Mouse (Mus musculus) heart, postnatal 14 days (tissue): ENCODE measurements around the gene Apom. TPM values are rescaled to one million over a fixed set of nuclear protein-coding genes. Genes with fewer than 3 reads are reported as not detected.

Experiments
- DNase-seq, 2 experiments: peaks; one replicate each; pipeline ENCODE4 v3.0.0; 2021 to 2022
- intact Hi-C: fragments of 180-260 bp; cut with DNase I; formaldehyde crosslinking; loops from one replicate; pipeline ENCODE4 v1.15.1; 2025
- total RNA-seq, 2 experiments: library from RNA; stranded (reverse); gene quantifications; 2 replicates each; pipeline ENCODE4 v1.2.3; 2021

Apom gene
- total RNA-seq, 2 experiments from 2014 or later = not detected

DNA sequence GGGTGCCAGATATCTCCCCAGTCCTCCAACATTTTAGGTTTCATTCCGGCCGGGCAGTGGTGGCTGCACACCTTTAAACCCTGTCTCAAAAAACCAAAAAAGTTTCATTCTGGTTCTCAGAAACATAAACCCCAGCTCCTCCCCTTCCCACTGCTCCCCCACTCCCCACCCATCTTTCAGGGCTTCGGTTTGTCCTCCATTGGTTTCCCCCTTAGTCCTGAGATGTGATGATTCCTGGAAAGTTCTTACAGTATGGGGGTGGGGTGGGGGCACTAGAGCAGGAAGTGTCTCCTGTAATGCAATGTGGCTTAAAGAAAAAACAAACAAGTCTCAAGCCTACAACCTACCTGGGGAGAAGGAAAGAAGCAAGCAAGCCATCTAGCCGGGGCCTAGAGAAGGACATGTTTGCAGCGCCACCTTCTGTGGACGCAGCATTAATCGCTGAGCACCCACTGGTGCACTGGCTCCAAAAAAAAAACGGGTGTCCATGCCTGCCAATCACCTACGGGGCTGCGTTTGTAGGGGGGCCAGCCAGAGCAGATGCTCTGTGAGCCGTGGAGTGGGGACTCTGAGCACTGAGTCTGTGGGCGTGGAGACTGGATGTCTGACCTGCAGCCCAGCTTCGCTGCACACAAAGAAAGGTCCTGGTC is 26.0 kb downstream of the Apom start:
- intact Hi-C loops = loop anchor here (1.0 kb wide), 1 partner anchor 85 kb away; no protein-coding TSS in a partner anchor
- peak; percentile 40 to 44 for DNase-seq

DNA sequence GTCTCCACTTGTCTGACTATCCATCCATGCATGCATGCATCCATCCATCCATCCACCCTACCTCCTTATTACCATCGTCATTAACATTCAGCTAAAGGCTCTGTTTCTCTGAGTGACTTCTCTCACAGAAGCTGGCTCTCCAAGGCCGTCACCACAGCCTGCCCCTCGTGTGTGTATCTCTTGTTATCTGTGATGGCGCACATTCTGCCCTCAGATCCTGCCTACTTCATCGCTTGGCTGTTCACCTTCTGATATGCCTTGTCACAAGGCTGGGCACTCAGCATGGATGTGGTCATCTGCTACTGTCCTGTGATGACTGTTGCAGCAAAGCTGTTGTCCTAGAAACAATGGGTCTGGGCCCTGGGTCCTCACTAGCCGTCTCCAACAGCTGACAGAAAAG is 27.1 kb downstream of the Apom start:
- intact Hi-C loops = no loop called here
- DNase-seq = no peak

DNA sequence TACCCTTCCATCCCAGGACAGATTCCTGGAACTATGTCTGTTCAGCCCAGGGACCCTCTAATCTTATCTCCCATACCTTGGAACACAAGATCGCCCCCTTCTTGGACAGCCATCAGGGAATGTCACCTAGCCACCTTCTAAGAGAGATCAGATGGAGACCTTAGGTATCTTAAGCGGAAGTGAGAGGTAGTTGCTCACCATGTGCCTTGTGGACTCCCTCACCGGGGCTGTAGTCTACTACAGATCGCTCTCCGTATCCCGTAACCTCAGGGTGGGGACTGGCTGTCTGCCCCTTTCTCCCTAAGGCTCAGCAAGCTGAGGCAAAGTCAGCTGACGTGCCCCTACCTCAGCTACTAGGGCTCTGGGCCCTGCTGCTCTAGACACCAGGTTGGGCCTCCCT is 27.8 kb downstream of the Apom start:
- intact Hi-C loops = no loop called here

DNA sequence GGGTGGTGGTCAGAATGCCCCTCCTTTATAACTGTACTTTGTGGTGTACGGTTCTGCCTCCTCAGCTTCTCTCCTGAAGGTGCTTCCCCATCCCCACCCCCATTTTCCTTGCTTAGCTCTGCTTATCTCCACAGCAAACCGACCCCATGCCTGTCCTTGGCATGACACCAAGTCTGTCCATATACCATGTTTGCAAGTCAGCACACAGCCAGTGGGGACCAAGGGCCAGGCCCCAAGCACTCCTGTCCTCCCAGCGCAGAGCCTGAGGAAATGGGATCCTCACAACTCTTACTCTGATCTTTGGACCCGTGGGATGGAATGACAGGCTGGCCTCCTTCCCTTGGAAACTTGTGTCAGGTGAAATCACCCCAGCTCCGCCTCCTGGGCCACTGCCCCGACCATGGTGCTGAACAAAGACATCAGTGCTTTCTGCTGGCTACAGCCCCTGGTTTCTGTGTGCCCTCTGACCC is 28.6 kb downstream of the Apom start:
- intact Hi-C loops = no loop called here
- no peak for DNase-seq

More for the DNA sequence above, 27.8 kb downstream of the Apom start:
- no peak for DNase-seq

DNA sequence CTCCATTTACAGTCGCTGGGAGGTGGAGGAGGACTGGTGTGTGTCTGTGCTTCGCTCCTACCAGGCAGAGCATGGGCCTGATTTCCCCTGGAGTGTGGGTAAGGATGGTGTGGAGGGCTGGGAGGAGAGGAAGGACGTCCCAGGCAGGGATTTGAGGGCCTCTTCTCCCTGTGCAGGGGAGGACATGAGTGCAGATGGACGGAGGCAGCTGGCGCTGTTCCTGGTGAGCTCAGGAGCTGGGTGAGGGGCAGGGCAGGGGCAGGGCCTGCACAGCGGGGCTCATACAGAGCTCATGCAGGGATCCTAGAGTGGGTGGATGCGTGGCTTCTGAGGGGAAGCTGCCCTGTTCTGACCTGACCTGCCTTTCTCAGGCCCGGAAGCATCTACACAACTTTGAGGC is 29.6 kb downstream of the Apom start:
- no peak for DNase-seq
- intact Hi-C loops = no loop called here

DNA sequence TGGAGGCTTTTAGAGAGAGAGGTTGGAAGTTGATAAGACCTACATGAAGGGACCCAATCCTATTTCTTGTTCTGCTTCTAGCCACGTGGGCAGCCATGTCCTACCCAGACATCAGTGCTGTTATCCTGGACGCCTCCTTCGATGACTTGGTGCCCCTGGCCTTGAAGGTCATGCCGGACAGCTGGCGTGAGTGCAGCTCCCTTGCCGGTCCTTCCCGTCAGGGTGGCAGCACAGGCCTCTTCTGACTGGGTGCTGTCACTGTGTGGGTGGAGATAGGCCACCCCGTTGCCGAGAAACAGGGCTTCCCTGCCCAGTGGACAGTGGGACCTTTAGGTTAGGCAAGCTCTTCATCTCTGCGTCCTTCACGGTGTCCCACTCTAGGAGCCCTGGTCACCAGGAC is 30.7 kb downstream of the Apom start:
- intact Hi-C loops = no loop called here
- no peak for DNase-seq

DNA sequence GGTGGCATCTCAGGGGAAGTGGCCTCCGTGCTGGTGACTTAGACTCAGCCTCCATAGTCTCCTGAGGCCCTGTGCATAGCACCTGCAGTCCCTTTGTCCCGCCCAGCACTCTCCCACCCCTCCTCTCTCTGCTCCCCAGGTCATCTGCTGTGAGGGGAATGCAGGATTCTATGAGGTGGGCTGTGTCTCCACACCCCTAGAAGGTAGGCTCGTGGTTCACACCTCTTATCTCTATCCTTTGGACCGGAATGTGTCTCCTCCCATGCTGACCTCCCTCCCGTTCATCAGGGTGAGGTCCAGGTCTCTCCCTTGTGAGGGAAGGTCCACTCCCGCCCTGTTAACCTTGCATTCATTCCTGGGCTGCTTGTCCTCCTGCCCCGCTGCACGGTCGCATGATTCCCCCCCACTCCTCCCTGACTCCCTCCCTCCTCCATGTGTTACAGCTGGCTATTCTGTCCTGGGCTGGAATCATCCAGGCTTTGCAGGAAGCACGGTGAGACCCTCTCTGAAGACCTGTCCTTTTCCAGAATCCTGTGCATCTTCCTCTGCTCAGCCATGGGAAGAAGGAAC is 31.6 kb downstream of the Apom start:
- intact Hi-C loops = no loop called here
- DNase-seq = no peak

DNA sequence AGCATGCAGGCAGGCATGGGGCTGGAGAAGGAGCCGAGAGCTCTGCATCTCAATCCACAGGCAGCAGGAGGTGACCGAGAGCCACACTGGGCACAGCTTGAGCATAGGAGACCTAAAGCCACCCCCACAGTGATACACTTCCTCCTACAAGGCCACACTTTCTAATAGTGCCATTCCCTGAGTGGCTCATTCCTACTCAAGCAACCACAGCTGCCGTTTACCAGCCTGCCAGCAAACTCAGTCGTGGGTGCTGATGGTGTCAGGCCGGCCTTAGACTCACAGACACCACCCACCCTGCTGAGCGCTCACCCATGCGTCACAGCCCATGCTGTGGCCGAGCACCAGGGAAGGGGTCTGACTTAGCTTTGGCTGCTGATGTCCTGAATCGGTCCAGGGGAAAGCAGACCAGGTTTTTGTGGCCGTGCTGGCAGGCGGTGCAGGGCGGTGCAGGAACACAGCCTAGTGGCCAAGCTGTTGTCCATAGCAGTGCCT is 34.6 kb downstream of the Apom start:
- intact Hi-C loops = no loop called here
- DNase-seq = no peak

DNA sequence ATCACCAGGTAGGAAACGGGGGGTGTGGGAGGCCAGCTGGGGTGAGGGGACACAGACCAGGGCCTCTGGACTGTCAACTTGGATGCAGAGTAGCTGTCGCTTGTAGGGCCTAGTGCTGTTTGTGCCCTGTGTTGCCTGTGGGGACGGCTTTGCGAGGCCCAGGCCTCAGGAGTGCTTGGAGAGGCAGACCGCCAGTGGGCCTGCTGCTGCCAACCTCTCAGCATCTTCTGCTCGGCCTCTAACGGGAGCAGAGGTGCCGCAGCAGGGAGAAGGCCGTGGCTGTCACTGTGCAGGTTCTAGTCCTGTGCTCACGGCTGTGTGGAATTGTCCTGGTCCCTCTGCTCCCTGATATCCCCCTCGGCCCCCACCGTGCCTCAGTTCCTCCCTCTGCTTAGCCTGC is 35.3 kb downstream of the Apom start:
- DNase-seq = no peak
- intact Hi-C loops = no loop called here

DNA sequence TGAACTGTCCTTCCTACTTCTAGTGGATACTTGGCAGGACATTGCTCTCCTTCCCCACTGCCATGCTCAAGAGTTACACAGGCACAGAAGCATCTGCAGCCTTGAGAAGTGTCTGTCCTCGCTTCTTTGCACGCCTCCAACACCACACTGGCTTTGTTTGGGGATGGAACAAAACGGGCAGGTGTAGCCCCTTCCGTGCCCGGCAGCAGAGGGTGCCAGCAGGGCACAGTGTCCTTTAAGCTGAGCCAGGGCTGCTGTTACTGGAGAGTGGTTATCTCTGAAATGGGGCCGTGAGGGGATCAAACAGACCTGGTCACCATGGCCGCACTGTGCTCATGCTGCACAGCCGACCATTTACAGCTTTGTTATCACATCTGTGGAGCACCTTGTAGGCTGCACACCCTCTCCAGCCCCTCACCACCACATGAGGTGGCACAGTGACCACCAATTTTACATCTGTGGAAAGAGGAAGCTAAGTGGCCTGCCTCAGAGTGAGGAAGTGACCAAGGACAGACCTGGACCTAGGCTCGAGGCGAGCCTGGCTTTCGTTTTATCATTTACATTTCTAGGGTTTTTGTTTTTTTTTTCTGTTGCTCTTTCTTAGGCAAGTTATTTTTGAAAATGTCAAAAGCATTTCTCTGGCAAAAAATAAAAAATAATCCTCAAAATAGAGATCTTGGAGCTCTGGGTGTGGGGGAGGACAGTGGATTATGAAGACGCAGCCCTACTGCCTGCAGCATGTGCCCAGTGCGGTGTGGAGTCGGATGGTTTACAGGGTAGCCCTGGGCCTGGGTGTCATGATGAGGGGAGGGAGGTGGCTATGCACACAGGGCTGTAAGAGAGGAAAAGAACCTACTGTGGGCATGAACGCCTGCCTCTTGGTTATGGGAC is 37.1 kb downstream of the Apom start:
- intact Hi-C loops = no loop called here
- no peak for DNase-seq

DNA sequence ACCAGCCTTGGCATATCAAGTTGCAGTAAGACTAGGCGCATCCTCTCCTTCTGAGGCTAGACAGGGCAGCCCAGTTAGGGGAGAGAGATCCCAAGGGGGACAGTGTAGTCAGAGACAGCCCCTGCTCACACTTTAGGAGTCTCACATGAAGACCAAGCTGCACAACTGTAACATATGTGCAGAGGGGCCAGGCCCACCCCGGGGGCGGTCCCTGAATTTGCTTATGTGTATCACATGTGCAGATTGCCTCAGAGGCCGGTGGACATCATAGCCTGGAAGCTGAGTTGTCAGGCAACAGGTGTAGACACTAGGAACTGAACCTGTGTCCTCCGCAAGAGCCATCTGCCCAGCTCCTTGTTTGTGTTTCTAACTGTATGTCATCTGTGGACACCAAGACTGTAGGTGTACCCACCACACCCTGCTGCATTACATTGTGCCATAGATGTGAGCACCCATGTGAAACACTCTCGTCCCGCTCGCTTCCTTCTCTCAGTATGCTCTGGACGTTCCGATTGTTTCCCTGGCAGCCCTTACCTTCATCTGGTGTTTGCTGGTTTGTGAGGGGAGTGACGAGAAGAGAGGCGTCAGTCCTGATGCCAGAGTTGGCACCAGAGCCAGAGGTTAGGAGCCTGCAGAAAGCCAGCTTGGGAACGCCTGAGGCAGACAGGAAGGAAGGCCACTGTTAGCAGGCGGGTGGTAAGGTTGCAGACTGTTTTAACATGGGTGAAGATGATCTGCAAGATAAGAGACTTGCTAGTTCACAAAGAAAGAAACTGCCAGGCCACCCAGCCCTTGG is 39.2 kb downstream of the Apom start:
- intact Hi-C loops = no loop called here
- no peak for DNase-seq

DNA sequence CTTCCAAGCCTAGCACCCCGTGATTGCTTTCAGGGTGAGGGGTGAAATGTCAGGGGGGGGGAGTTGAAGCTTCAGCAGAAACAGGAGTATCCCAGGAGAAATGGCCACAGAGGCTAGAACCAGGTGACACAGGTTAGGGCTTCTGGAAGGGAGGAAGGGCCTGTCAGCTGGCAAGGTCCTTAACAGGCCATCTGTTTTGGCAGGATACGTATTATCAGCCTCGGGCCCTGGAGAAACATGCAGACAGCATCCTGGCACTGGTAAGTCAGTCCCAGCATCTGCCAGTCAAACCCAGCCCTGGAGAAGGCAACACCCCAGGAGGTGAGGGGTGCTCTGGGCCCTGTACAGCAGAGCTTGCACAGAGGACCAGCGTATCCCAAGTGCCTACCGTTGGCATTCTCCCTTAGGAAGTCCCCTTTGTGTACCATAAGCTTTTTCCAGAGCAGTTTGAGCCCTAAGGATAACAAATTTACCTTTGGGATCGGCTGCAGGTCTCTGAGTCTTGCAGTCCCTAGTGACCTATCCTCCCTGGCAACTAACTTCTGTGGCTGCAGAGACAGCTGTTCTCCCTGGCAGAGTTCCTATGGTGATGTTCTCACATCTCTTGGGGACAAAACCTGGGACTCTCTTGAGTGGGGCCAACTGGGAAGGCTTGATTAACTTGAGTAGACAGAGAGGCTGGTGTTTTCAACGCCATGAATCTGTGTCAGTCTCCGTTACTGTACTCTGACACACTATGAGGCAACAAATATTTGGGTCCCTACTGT is 41.5 kb downstream of the Apom start:
- DNase-seq = peak in 1 of 2 experiments; percentile 40
- intact Hi-C loops = no loop called here

DNA sequence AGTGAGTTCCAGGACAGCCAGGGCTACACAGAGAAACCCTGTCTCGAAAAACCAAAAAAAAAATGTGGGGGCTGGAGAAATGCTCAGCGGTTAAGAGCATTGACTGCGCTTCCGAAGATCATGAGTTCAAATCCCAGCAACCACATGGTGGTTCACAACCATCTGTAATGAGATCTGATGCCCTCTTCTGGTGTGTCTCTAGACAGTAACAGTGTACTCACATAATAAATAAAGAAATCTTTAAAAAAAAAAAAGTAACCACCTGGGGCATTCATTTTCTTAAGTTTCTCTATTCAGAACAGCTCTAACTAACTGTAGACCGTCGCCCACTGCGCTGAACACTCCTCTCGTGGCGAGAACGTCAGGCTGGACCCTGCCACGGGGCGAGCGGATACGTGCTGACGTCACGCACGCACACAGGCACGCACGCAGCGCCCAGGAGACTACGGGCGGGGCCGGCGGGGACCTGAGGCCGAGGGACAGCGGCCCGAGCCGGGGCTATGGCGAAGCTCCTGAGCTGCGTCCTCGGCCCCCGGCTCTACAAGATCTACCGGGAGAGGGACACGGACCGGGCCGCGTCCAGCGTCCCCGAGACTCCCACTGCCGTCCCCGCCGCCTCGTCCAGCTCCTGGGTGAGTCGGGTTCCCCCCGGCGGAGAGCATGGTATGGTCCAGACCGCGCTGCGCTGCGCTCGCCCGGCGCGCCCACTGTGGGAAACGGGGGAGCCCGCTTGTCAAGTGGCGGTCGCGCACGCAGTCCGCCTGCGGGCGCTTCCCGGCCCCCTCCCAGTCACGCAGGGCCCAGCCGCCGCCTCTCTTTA is 42.8 kb downstream of the Apom start, which contains the start of gene Abhd16a:
TSS of gene Abhd16a (plus strand) at position 439 of the 820 bp plus-strand sequence.
- intact Hi-C loops = no loop called here

DNA sequence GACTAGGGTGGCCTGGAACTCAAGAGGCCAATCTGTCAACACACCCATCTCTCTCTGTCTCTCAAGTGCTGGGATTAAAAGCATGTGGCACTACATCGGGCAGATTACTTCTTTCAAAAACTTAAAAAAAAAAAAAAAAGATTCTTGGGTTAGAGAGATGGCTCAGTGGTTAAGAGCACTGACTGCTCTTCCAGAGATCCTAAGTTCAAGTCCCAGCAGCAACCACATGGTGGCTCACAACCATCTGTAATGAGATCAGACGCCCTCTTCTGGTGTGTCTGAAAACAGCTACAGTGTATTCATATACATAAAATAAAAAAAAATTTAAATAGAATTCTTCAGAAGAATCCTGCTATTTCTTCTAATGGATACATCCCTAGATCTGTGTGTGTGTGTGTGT is 43.7 kb downstream of the Apom start:
- DNase-seq = no peak
- intact Hi-C loops = no loop called here

More for the DNA sequence above, 42.8 kb downstream of the Apom start, which contains the start of gene Abhd16a:
- DNase-seq = peak; percentile 95 to 96

DNA sequence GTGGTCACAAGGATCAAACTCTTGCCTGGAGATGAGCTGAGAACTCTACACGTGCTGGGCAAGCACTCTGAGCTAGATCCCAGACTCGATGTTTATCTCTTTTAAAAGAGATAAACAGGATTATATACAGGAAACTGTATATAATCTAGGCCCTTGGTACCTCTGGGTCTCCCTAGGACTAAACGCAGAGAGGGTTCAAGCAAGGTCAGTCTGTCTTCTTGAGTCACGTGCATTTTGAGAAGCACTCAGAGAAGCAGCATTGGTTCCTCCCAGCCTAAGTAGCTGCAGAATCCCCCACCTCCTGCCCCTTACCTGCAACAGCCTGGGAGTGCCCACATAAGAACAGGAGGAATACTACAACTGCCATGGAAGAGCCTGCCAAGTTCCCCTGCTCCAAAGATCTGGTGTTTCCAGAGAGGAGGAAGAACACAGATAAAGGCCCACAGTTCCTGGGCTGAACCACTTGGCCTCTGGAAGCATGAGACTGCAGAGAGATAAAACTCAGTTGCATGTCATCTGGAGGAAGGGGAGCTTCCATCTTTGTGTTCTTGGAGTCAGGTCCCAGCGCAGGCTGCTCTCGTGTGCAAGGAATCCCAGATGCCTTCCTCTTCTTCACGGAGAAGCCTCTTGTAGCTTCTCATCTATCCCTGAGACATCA is 46.5 kb downstream of the Apom start, which contains the start of gene Ly6g6f:
TSS of gene Ly6g6f (minus strand) at position 403 of the 658 bp plus-strand sequence.
- DNase-seq = no peak
- intact Hi-C loops = no loop called here

DNA sequence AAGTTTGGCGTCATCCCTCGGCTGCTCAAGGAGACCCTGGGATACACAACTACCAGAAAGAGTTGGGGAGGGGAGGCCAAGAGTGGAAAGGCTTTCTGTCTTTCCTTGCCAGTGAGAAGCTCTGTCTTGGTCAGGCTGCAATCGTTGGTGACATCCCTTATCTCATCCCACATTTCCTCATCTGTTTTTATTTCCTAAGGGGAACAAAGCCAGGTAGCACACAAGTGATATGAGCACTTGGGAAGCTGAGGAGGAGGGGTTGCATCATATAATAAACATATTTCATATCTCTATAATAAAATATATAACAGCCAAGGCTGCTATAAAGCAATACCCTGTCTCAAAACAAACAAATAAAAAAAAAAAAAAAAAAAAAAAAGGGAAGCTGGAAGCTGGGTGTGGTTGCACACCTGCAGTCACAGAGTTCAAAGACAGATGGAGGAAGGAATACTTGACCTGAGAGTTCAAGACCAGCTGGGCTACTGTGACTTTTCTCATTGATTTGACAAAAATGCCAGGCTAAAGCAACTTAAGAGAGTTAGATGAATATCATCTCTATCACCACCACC is 47.8 kb downstream of the Apom start:
- DNase-seq = no peak
- intact Hi-C loops = no loop called here

DNA sequence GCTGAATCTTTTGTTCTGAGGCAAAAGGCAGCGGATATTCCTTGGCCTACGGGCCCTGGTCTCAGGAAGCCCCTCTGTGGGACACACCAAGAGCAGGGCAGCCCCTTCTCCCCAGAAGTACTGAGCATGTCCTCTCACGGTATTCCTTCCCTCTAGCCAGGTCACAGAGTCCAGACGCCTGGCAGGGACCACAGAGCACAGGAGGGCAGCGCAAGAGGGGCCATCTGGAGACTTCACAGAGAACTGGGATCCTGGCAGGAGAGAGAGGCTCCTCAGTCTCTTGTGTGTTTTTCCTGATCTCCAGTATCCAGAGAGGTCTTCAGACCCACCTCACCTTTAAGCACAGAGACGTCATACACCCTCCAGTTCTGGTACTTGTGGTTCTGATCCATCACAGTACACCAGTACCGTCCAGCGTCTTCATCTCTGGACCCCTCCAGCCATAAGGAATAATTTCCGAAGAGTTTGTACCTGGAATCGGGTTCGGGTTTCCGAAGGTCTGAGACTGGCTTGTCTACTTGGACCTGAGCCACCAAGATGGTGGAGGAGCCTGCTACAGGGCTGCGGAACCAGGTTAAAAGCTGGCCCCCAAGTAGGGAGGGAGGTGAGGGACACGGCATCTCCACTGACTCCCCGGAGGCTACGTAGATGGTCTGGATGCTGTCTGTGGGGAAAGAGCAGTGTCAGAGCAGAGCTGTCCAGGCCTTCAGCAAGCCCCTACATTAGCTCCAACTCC is 48.8 kb downstream of the Apom start:
- DNase-seq = no peak
- intact Hi-C loops = no loop called here
